Mouse (Mus musculus) neural tube, embryonic 11.5 days (tissue): ENCODE results near the gene Fgf22. TPM values are rescaled to one million over a fixed set of nuclear protein-coding genes. Genes with fewer than 3 reads are reported as not detected.
A peak's percentile ranks its signal among the peaks of the same experiment; 100 is the strongest.

Experiments
- ATAC-seq: fragments of 200-750 bp; cut with Nextera tagmentation; 2 replicates; pipeline ENCODE4 v1.8.0; 2017; ENCODE audit warnings: moderate number of reproducible peaks, mild to moderate bottlenecking, moderate TSS enrichment, moderate library complexity; ENCODE audit not compliant: insufficient read depth, low FRiP score, low TSS enrichment
- DNase-seq: peaks from one replicate; pipeline ENCODE4 v3.0.0-alpha.2; 2015; ENCODE audit warnings: low spot score
- H3K27ac ChIP-seq: fragments of 300-500 bp; sonication (generic); 2 replicates; pipeline ENCODE4 v1.5.1; 2014; ENCODE audit warnings: low read depth, mild to moderate bottlenecking, low read length
- H3K27me3 ChIP-seq: fragments of 300-500 bp; sonication (generic); 2 replicates; pipeline ENCODE4 v1.6.1; 2014; ENCODE audit warnings: mild to moderate bottlenecking, low read length, mixed read lengths; ENCODE audit not compliant: control insufficient read depth, insufficient read depth
- H3K36me3 ChIP-seq: fragments of 300-500 bp; sonication (generic); 2 replicates; pipeline ENCODE4 v1.6.1; 2014; ENCODE audit warnings: mild to moderate bottlenecking, low read length, moderate library complexity, mixed read lengths; ENCODE audit not compliant: control insufficient read depth, insufficient read depth
- H3K4me1 ChIP-seq: fragments of 300-500 bp; sonication (generic); 2 replicates; pipeline ENCODE4 v1.6.1; 2014; ENCODE audit warnings: low read length, mixed read lengths; ENCODE audit not compliant: control insufficient read depth, insufficient read depth
- H3K4me2 ChIP-seq: fragments of 300-500 bp; sonication (generic); 2 replicates; pipeline ENCODE4 v1.6.1; 2014; ENCODE audit warnings: low read depth, mild to moderate bottlenecking, moderate library complexity
- H3K4me3 ChIP-seq: fragments of 300-500 bp; sonication (generic); 2 replicates; pipeline ENCODE4 v1.5.1; 2014; ENCODE audit warnings: low read depth, low read length
- H3K9ac ChIP-seq: fragments of 300-500 bp; sonication (generic); 2 replicates; pipeline ENCODE4 v1.6.1; 2014; ENCODE audit warnings: mild to moderate bottlenecking, low read length
- H3K9me3 ChIP-seq: fragments of 300-500 bp; sonication (generic); 2 replicates; pipeline ENCODE4 v1.6.1; 2016; ENCODE audit warnings: low read length; ENCODE audit not compliant: control insufficient read depth
- WGBS: fragments of 180-500 bp; shearing (Covaris S2); extraction: QIAGEN DNeasy Blood & Tissue Kit; methylation state at CpG from one replicate; pipeline ENCODE4 v1.1.7; 2014; 5-methylcytosine and 5-hydroxymethylcytosine counted together
- polyA plus RNA-seq: library from polyadenylated mRNA; unstranded; fragments of >200 nt; fragmentation: Nextera tagmentation; extraction: Ambion mirVana; gene quantifications from 2 replicates; pipeline ENCODE4 v1.2.1, GENCODE M21; 2014

Fgf22 gene
- polyA plus RNA-seq, 1 experiment from 2014 or later: 0.20 TPM

- peaks cover 3% of the 10 kb centered on the region for H3K36me3 ChIP-seq
- H3K4me1 ChIP-seq: peaks cover 22% of the 10 kb centered on the region
- H3K9me3 ChIP-seq: no peaks in the 10 kb centered on the region
- WGBS: under 1% methylated on average over 97 of the region's 101 CpGs
- H3K4me3 ChIP-seq: peak within 1 kb of the TSS; percentile 94
- H3K9ac ChIP-seq: peak within 1 kb of the TSS; percentile 97
- DNase-seq (peak; percentile 99), ATAC-seq (peak; percentile 90)
- no peaks in the 10 kb centered on the region for H3K27me3 ChIP-seq
- H3K4me2 ChIP-seq: peak within 1 kb of the TSS; percentile 87
- peak within 1 kb of the TSS; percentile 89 for H3K27ac ChIP-seq
Observed at GRCm38 (mm10) chr10:79766508-79767325, 11.8 kb downstream of the Fgf22 start, which contains the start of gene Rnf126. Rnf126 (minus strand) TSS chr10:79766952.

GRCm38 (mm10) chr10:79767372-79768244 lies 12.7 kb downstream of the Fgf22 start:
- DNase-seq: peak; percentile 93
- H3K9me3 ChIP-seq: no peaks in the 10 kb centered on the region
- peak overlapping the region; percentile 87 for H3K4me2 ChIP-seq
- H3K36me3 ChIP-seq: no peaks in the 10 kb centered on the region
- H3K9ac ChIP-seq: no peak overlapping the region
- WGBS: 13% methylated on average over 39 of the region's 40 CpGs
- H3K4me1 ChIP-seq: peaks cover 22% of the 10 kb centered on the region
- ATAC-seq: peak; percentile 80
- H3K27ac ChIP-seq: peak overlapping the region; percentile 56
- no peaks in the 10 kb centered on the region for H3K27me3 ChIP-seq
- H3K4me3 ChIP-seq: peak overlapping the region; percentile 94

DNA sequence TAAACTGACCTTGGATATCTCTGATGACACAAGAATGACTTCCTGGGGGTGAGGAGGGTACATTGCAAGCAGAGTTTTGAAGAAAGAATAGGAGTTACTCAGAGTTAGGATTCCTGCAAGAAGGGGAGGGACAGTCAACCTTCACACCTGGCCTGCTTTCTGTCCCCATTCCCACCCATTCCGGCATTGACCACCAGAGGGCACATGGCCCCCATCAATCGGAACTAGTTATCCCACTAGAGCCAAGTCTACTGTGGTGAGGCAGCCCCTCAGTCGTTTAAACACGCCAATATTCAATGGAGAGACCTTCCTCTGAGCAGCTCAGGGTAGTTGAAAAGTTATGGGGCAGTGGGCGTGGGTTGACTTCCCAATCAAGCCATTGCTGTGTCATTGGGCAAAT lies 13.5 kb downstream of the Fgf22 start:
- 0% methylated on average over 5 of the region's 5 CpGs for WGBS
- ATAC-seq (no peak), DNase-seq (peak; percentile 83)
- H3K9me3 ChIP-seq: no peaks in the 10 kb centered on the region
- no peaks in the 10 kb centered on the region for H3K36me3 ChIP-seq
- no peak overlapping the region for H3K4me3 ChIP-seq
- no peak overlapping the region for H3K27ac ChIP-seq
- no peak overlapping the region for H3K9ac ChIP-seq
- no peaks in the 10 kb centered on the region for H3K27me3 ChIP-seq
- H3K4me1 ChIP-seq: peaks cover 22% of the 10 kb centered on the region
- 0 out of 2 replicates have a peak overlapping the region, but pooled peaks have one; percentile 4 for H3K4me2 ChIP-seq

DNA sequence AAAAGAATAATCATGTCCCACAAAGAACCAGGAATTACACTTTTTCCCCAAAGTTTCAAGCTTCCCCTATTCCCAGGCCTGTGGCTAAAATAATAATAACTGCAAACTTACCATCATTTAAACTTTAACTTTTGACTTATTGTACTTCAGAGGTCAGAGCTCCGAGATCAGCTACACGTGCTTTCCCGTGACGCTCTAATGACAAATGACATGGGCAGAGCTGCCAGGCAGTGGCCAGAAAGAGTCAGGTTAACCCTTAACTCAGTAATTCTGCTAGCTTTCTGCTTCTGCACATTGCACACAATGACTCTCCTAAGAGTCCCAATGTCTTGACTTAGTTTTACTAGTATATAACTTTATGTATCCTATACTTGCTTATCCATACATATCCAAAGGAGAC lies 14.5 kb downstream of the Fgf22 start:
- Histone ChIP-seq H3K9ac (no peak overlapping the region), H3K4me2 (no peak overlapping the region), H3K4me3 (no peak overlapping the region), H3K4me1 (peaks cover 22% of the 10 kb centered on the region), H3K27me3 (no peaks in the 10 kb centered on the region), H3K9me3 (no peaks in the 10 kb centered on the region), H3K27ac (no peak overlapping the region), H3K36me3 (no peaks in the 10 kb centered on the region)
- ATAC-seq: no peak
- WGBS: 31% methylated on average over 4 of the region's 4 CpGs
- no peak for DNase-seq

DNA sequence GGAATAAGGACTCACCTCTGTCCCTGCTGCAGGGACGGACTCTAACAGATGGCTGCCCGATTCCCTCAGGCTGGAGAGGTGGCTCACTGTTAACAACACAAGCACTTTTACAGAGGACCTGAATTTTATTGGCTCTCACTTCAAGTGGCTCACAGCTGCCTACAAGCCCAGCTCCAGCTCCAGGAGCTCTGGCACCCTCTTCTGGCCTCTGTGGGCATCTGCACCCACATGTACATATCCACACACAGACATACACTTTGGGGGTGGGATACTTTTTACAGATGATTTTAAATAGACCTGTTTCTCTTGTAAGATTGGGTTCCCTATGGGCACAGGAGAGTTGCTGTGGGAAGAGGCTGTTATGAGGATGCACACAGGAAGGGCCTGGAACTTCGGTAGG lies 17.4 kb downstream of the Fgf22 start:
- Histone ChIP-seq H3K9me3 (no peaks in the 10 kb centered on the region), H3K4me1 (peaks cover 8% of the 10 kb centered on the region; the same call in 1 of the 2 replicates), H3K4me2 (no peak overlapping the region), H3K4me3 (no peak overlapping the region), H3K36me3 (no peaks in the 10 kb centered on the region), H3K9ac (no peak overlapping the region), H3K27me3 (peaks cover 4% of the 10 kb centered on the region), H3K27ac (no peak overlapping the region)
- DNase-seq (no peak), ATAC-seq (no peak)
- WGBS: 81% methylated on average over 3 of the region's 3 CpGs

DNA sequence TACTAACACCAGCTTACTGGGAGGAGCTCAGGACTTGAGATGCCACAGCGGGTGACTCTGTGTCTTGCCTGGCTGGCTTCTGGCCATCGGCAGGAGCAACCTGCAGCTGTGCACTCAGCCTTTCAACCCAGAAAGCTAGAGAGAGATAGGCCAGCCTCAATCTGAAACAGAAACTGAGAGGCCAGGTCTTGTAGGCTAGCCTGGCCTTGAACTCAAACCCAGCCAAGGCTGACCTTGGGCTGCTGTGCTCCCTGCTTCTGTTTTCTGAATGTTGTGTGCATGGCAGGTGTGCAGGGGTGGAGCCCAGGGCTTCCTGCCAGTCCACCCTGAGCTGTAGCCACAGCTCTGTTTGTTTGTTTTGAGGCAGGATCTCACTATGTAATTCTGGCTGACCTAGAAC lies 18.3 kb downstream of the Fgf22 start:
- DNase-seq: no peak

GRCm38 (mm10) chr10:79774486-79775279 lies 19.8 kb downstream of the Fgf22 start:
- H3K9ac ChIP-seq: no peak overlapping the region
- H3K4me1 ChIP-seq: peaks cover 3% of the 10 kb centered on the region; the same call in 1 of the 2 replicates
- H3K4me2 ChIP-seq: no peak overlapping the region
- H3K4me3 ChIP-seq: no peak overlapping the region
- 72% methylated on average over 5 of the region's 5 CpGs for WGBS
- H3K27me3 ChIP-seq: peaks cover 25% of the 10 kb centered on the region
- no peak for DNase-seq
- no peak for ATAC-seq
- no peaks in the 10 kb centered on the region for H3K36me3 ChIP-seq
- H3K27ac ChIP-seq: no peak overlapping the region
- no peaks in the 10 kb centered on the region for H3K9me3 ChIP-seq

More for the DNA sequence above, 18.3 kb downstream of the Fgf22 start:
- H3K27ac ChIP-seq: no peak overlapping the region
- peaks cover 4% of the 10 kb centered on the region for H3K4me1 ChIP-seq
- H3K27me3 ChIP-seq: peaks cover 13% of the 10 kb centered on the region
- H3K9ac ChIP-seq: no peak overlapping the region
- no peak overlapping the region for H3K4me3 ChIP-seq
- 96% methylated on average over 2 of the region's 2 CpGs for WGBS
- H3K4me2 ChIP-seq: no peak overlapping the region
- H3K36me3 ChIP-seq: no peaks in the 10 kb centered on the region
- H3K9me3 ChIP-seq: no peaks in the 10 kb centered on the region
- ATAC-seq: no peak

GRCm38 (mm10) chr10:79777103-79777531 lies 22.2 kb downstream of the Fgf22 start, which contains the start of gene Fstl3:
Fstl3 (plus strand) TSS chr10:79777272.
- under 1% methylated on average over 39 of the region's 39 CpGs for WGBS
- Histone ChIP-seq H3K4me3 (peak within 1 kb of the TSS; percentile 29), H3K9me3 (no peaks in the 10 kb centered on the region), H3K4me2 (peak within 1 kb of the TSS; percentile 45), H3K36me3 (no peaks in the 10 kb centered on the region), H3K9ac (peak within 1 kb of the TSS; percentile 19), H3K4me1 (peaks cover 3% of the 10 kb centered on the region; the same call in 1 of the 2 replicates), H3K27me3 (peaks cover 32% of the 10 kb centered on the region), H3K27ac (no peak within 1 kb of the TSS)
- ATAC-seq (no peak), DNase-seq (no peak)
